Mouse (Mus musculus) spleen, adult 2 months (tissue): ENCODE measurements around the gene Shank2. TPM values are rescaled to one million over a fixed set of nuclear protein-coding genes. Genes with fewer than 3 reads are reported as not detected.

Source experiments
- DNase-seq, 2 experiments: peaks; one replicate each; pipeline versions ENCODE4 v3.0.0 to v3.0.0-alpha.2; 2012 to 2021; ENCODE audit warnings: low spot score in 2 of 2, low read depth in 1 of 2
- H3K27ac ChIP-seq: fragments of 200-500 bp; 2 replicates; pipeline ENCODE4 v1.5.1; 2012; ENCODE audit warnings: low read length, inconsistent platforms; ENCODE audit not compliant: insufficient read depth
- H3K27me3 ChIP-seq: fragments of 200-500 bp; 2 replicates; pipeline ENCODE4 v1.6.1; 2012; ENCODE audit warnings: mild to moderate bottlenecking, moderate library complexity, low read length, inconsistent platforms; ENCODE audit not compliant: control insufficient read depth, insufficient read depth
- H3K36me3 ChIP-seq: fragments of 200-500 bp; 2 replicates; pipeline ENCODE4 v1.6.1; 2012; ENCODE audit warnings: mild to moderate bottlenecking, low read length, inconsistent platforms; ENCODE audit not compliant: control insufficient read depth, insufficient read depth
- H3K4me1 ChIP-seq: fragments of 200-500 bp; 2 replicates; pipeline ENCODE4 v1.6.1; 2011; ENCODE audit warnings: inconsistent platforms; ENCODE audit not compliant: control insufficient read depth, insufficient read depth, insufficient read length
- H3K4me3 ChIP-seq: fragments of 200-500 bp; 2 replicates; pipeline ENCODE4 v1.5.1; 2011; ENCODE audit warnings: mild to moderate bottlenecking, inconsistent platforms; ENCODE audit not compliant: insufficient read depth, insufficient read length; ENCODE audit errors: extremely low read depth
- CTCF ChIP-seq: fragments of 200-500 bp; IDR thresholded peaks from 2 replicates; pipeline ENCODE4 v1.5.1; 2011; ENCODE audit warnings: mild to moderate bottlenecking, inconsistent platforms; ENCODE audit not compliant: insufficient read depth, insufficient read length, insufficient replicate concordance; ENCODE audit errors: extremely low read depth
- POLR2A ChIP-seq: fragments of 200-500 bp; IDR thresholded peaks from 2 replicates; pipeline ENCODE4 v1.6.1; 2011; ENCODE audit warnings: low read depth, low read length, inconsistent platforms
- WGBS: fragments of 180-500 bp; shearing (Covaris S2); methylation state at CpG from one replicate; pipeline ENCODE4 v1.1.7; 2018; 5-methylcytosine and 5-hydroxymethylcytosine counted together
- polyA plus RNA-seq: library from polyadenylated mRNA; depleted of rRNA; stranded (reverse); fragments of >200 nt; gene quantifications from 2 replicates; pipeline ENCODE4 v1.2.3, GENCODE M21; 2012

Shank2 gene
- polyA plus RNA-seq, 1 experiment: 0.13 TPM

DNA sequence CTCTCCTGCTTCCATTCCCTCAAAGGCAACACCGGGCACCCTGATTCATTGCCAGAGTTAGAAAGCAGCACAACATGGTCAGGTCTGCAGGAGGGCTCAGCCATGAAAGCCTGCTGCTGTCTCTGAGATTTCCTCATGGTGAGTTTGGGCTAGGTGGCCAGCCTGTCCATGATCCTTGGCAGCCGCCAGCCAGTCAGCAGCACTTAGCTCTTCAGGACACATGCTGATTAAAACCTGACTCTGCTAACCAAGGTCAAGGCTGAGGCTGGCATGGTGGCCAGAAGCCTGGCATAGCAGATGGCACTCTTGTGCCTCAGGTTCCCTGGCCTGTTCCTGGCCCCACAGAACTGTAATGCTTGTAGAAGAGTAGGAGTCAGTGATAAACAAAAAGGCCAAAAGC is 269.3 kb downstream of the Shank2 start:
- no peak overlapping the region for H3K27ac ChIP-seq
- 94% methylated on average over 2 of the region's 2 CpGs for WGBS
- no peak for DNase-seq
- no peak overlapping the region for H3K4me3 ChIP-seq
- no peaks in the 10 kb centered on the region for H3K36me3 ChIP-seq
- H3K4me1 ChIP-seq: no peaks in the 10 kb centered on the region
- TF ChIP-seq POLR2A: no peak
- TF ChIP-seq CTCF: no peak
- no peaks in the 10 kb centered on the region for H3K27me3 ChIP-seq

- TF ChIP-seq POLR2A (no peak), CTCF (no peak)
- DNase-seq: no peak
- Histone ChIP-seq H3K4me1 (no peaks in the 10 kb centered on the region), H3K4me3 (no peak overlapping the region), H3K36me3 (no peaks in the 10 kb centered on the region), H3K27me3 (no peaks in the 10 kb centered on the region; the same call in 1 of the 2 replicates), H3K27ac (no peak overlapping the region)
- 79% methylated on average over 4 of the region's 4 CpGs for WGBS
These were observed 277.0 kb downstream of the Shank2 start for GRCm38 (mm10) chr7:144278703-144279102.

- DNase-seq: no peak
- Histone ChIP-seq H3K27ac (no peak overlapping the region), H3K4me1 (no peaks in the 10 kb centered on the region), H3K27me3 (peaks cover 3% of the 10 kb centered on the region), H3K4me3 (no peak overlapping the region), H3K36me3 (no peaks in the 10 kb centered on the region)
- TF ChIP-seq CTCF (no peak), POLR2A (no peak)
- WGBS: 14% methylated on average over 6 of the region's 6 CpGs
These were observed 282.0 kb downstream of the Shank2 start for GRCm38 (mm10) chr7:144283701-144284100.

GRCm38 (mm10) chr7:144284241-144285065 is 282.7 kb downstream of the Shank2 start:
- no peaks in the 10 kb centered on the region for H3K4me1 ChIP-seq
- H3K4me3 ChIP-seq: no peak overlapping the region
- 5% methylated on average over 44 of the region's 45 CpGs for WGBS
- no peaks in the 10 kb centered on the region for H3K36me3 ChIP-seq
- peaks cover 3% of the 10 kb centered on the region for H3K27me3 ChIP-seq
- DNase-seq: no peak
- no peak overlapping the region for H3K27ac ChIP-seq
- TF ChIP-seq CTCF: no peak
- TF ChIP-seq POLR2A: no peak

DNA sequence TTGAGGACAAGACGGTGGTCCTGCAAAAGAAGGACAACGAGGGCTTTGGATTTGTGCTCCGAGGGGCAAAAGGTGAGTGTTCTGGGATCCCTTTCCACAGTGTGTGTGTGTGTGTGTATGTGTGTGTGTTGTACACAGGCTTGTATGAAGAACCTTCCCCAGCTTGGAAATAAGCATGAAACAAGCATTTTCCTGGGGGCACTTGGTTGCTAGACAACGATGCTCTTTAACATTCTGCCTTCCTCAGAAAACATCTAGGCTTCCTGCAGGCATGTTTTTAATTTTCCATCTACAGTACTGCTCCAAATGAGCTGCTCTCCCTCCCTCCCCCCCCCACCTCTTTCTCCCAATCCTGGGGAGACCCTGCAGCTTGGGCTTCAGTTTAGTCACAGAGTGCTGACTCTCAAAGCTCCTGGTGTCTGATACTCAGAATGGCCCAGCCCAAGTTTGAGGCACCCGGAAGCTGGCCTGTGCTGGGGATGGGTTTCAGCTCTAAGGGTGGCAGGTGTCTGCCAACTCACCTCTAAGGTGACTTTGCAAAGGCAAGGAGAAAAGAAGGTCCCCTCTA is 283.4 kb downstream of the Shank2 start:
- Histone ChIP-seq H3K4me3 (no peak overlapping the region), H3K4me1 (no peaks in the 10 kb centered on the region), H3K27ac (no peak overlapping the region), H3K27me3 (peaks cover 3% of the 10 kb centered on the region), H3K36me3 (no peaks in the 10 kb centered on the region)
- TF ChIP-seq POLR2A (no peak), CTCF (no peak)
- no peak for DNase-seq
- 43% methylated on average over 5 of the region's 5 CpGs for WGBS

- no peak overlapping the region for H3K27ac ChIP-seq
- no peaks in the 10 kb centered on the region for H3K4me1 ChIP-seq
- H3K4me3 ChIP-seq: no peak overlapping the region
- TF ChIP-seq POLR2A (no peak), CTCF (no peak)
- H3K36me3 ChIP-seq: no peaks in the 10 kb centered on the region
- peaks cover 3% of the 10 kb centered on the region for H3K27me3 ChIP-seq
- no peak for DNase-seq
- WGBS: 82% methylated on average over 4 of the region's 4 CpGs
These were observed 284.2 kb downstream of the Shank2 start for GRCm38 (mm10) chr7:144285912-144286311.

- Histone ChIP-seq H3K36me3 (no peaks in the 10 kb centered on the region), H3K4me1 (no peaks in the 10 kb centered on the region), H3K27ac (no peak overlapping the region), H3K27me3 (peaks cover 3% of the 10 kb centered on the region), H3K4me3 (no peak overlapping the region)
- DNase-seq: no peak
- WGBS: 64% methylated on average over 6 of the region's 6 CpGs
- TF ChIP-seq CTCF (no peak), POLR2A (no peak)
These were observed 286.3 kb downstream of the Shank2 start for GRCm38 (mm10) chr7:144287991-144288390.
